Mouse (Mus musculus) left cerebral cortex, adult 6 months (tissue): Measurements from ENCODE around the gene Cnr2. TPM values are rescaled to one million over a fixed set of nuclear protein-coding genes. Genes with fewer than 3 reads are reported as not detected.

Source experiments
- long read RNA-seq, 2 experiments: library from polyadenylated mRNA; unstranded; transcript quantifications; one replicate each; pipeline ENCODE4 v2.0.0; 2019 to 2020
- polyA plus RNA-seq: library from polyadenylated mRNA; unstranded; fragments of <200 nt; fragmentation: Nextera tagmentation; gene quantifications from 2 replicates; pipeline ENCODE4 v1.2.3, GENCODE M21; 2021

Gene Cnr2
- polyA plus RNA-seq: 0.09 and 0.10 TPM in 2 replicates
- long read RNA-seq, experiment 1, partial matches to known transcripts: 0 of 1 reads
- long read RNA-seq, experiment 1, other reads (novel, unspliced or antisense): 0 of 1 reads
- long read RNA-seq, experiment 2: 0 reads

GRCm38 (mm10) chr4:135895071-135895571 lies at the start of gene Cnr2:
Gene Cnr2 (plus strand): TSS chr4:135895394.

DNA sequence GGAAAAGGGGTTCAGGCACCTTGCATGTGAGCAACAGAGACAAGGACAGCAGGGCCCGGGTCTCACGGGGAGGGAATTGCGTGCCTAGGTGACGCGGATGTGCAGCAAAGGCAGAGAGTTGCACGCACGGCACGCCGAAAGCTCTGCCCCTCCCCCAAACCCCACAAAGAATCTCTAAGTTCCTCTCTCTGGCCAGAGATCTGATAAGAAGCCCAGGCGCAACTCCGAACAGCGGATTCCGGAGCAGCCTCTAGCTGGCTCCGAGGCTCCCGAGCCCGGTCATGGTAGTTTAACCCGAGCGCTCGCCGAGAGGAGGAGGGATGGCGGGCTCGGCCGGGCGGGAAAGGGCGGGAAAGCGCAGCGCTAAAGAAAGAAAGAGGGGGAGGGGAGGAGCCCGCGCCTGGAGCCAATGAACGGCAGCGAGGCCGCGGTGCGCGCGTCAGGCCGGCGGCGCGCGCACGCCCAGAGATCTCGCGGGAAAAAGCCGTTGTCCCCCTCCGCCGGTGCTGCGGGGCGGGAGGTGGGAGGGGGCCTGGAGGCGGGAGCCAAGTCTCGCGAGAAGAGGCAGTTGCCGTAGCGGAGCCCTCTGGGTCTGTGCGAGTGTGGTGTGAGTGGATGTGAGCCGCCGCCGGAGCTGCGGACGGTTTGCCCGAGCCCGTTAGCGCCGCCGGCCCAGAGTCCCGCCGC lies 39.5 kb upstream of the Cnr2 start, which contains the start of gene Srsf10:
Gene Srsf10 (plus strand): TSS at position 212 of the 687 bp plus-strand sequence.

DNA sequence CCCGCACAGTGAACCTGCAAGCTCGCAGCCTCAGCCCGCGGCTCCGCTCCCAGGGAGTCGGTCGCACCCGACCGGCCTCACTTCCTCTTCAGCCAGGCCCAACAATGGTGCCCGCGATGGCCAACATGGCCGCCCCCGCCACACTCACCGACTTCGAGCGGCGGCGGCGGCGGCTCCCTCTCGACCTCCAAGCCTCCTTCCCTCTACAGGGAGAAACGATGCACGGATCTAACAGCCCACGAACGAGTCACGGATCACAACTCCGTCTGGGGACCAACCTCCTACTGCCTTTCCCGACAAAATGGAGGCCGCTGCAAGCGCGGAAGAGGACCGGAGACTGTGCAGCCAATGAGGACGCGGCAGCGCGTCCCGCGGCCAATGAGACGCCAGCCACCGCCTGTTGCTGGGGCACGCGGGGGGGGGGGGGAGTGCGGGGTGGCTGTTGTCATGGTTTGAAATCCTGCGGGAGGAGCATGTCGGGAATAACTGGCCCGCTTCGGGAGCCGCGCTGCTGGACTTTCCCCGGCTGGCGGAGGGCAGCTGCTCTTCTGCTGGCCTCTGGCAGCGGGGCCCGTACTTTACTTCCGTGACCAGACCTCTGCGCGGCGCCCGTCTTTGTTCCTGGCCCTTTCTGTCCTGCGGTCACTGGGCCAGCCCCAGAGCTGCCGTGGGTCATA lies 21.5 kb upstream of the Cnr2 start, which contains the start of gene Pnrc2:
Gene Pnrc2 (minus strand): TSS at position 325 of the 677 bp plus-strand sequence.

GRCm38 (mm10) chr4:135920304-135921241 lies 25.4 kb downstream of the Cnr2 start, which contains the start of gene Fuca1:
Gene Fuca1 (plus strand): TSS chr4:135920735.

DNA sequence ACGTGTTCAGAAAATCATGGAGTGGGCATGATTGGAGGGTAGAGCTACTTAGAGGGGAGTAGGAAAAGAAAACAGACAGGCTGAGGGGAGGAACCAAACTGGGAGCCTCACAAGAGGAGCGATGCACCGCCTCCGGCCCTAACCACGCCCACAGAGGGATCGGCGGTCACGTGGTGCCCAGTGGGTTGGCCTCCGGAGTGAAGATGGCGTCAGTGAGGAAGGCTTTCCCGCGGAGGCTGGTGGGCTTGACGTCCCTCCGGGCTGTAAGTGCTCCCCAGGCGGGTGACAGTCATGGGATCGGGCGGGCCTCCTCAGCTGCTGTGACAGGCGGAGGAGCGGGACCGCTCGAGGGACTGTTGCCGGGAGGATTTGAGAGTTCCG lies 51.1 kb downstream of the Cnr2 start, which contains the start of gene Hmgcl:
Gene Hmgcl (plus strand): TSS at position 171 of the 381 bp plus-strand sequence.

DNA sequence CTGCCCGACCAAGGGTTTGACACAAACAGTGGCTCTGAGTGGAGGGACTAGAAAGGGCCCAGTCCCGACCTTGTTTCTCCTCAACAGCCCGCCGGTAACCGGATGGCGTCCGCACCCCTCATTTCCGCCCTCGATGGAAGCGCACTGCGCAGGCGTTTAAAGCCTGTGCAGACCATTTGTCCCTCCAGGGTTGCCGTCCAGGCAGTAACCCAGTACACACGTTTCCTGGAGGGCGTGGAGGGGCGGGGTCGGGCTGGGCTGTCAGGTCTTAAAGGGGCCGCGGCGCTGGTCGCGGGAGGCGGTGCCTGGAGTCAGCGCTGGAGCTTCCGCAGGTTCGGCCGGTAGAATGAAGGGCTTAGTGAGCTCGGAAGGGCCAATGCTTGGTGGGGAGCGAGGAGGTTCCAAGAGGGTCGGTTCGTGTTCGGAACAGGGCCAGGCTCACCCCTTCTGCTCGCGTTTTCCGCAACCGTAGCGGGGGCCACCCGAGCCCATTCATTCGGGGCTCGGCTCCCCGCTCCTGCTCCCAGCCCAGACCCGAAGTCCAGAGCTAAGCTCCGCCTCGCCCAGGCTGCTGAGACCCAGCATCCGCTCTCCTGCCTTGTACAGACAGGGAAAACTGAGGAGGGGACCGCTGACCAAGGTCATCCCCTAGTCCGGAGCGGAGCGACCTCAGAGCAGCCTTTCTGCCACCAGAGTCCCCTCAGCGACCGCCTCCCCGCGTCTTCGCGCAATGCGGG lies 68.4 kb downstream of the Cnr2 start, which contains the start of gene Gale:
Gene Gale (plus strand): TSS at position 271 of the 737 bp plus-strand sequence.

Other genes starting within 250 kb of the Cnr2 start
- 0.03 TPM in 1 of 2 replicates, not detected in the other for gene Ifnlr1, start 209.1 kb upstream of the Cnr2 start, polyA plus RNA-seq
- not detected in 2 replicates for gene Il22ra1, start 167.2 kb upstream of the Cnr2 start, polyA plus RNA-seq
- gene Myom3, start 135.7 kb upstream of the Cnr2 start, polyA plus RNA-seq: 0.77 and 1.3 TPM in 2 replicates
- gene Srsf10, start 39.6 kb upstream of the Cnr2 start, polyA plus RNA-seq: 47.6 and 49.8 TPM in 2 replicates
- 42.4 and 47.8 TPM in 2 replicates for gene Pnrc2, start 21.5 kb upstream of the Cnr2 start, polyA plus RNA-seq
- gene Fuca1, start 25.3 kb downstream of the Cnr2 start, polyA plus RNA-seq: 40.3 and 75.4 TPM in 2 replicates
- gene Hmgcl, start 51.1 kb downstream of the Cnr2 start, polyA plus RNA-seq: 76.6 and 102 TPM in 2 replicates
- 12.8 and 14.4 TPM in 2 replicates for gene Gale, start 68.3 kb downstream of the Cnr2 start, polyA plus RNA-seq
- gene Lypla2, start 77.2 kb downstream of the Cnr2 start, polyA plus RNA-seq: 34.5 and 75.6 TPM in 2 replicates
- gene Pithd1, start 91.9 kb downstream of the Cnr2 start, polyA plus RNA-seq: 146 and 163 TPM in 2 replicates
- gene Eloa, start 126.4 kb downstream of the Cnr2 start, polyA plus RNA-seq: 8.3 and 9.2 TPM in 2 replicates
- 1,300 and 1,470 TPM in 2 replicates for gene Rpl11, start 158.0 kb downstream of the Cnr2 start, polyA plus RNA-seq
- gene Id3, start 248.1 kb downstream of the Cnr2 start, polyA plus RNA-seq: 114 and 124 TPM in 2 replicates